Mouse (Mus musculus): ENCODE measurements around the gene Cacnb1. TPM values are rescaled to one million over a fixed set of nuclear protein-coding genes. Genes with fewer than 3 reads are reported as not detected.

Cacnb1 gene
- polyA plus RNA-seq, 1 experiment from 2014 or later, result 3.5 TPM

GRCm38 (mm10) chr11:98012831-98013230 is 10.0 kb downstream of the Cacnb1 start:
- Histone ChIP-seq H3K9ac (replicated peaks; ENCODE audit: low read depth) (no peak overlapping the region), H3K4me2 (replicated peaks; ENCODE audit: low read depth, low read length) (no peak overlapping the region), H3K4me3 (ENCODE audit: low read depth, low read length) (no peak overlapping the region), H3K36me3 (ENCODE audit: insufficient read depth, low read length) (no peaks in the 10 kb centered on the region), H3K27me3 (replicated peaks; ENCODE audit: insufficient read depth, low read length) (no peaks in the 10 kb centered on the region), H3K27ac (ENCODE audit: low read length) (no peak overlapping the region), H3K4me1 (ENCODE audit: insufficient read depth, low read depth, low read length) (no peaks in the 10 kb centered on the region), H3K9me3 (ENCODE audit: low read length) (no peaks in the 10 kb centered on the region)
- TF ChIP-seq CTCF (IDR thresholded peaks at IDR 0.05) (no peak), EP300 (IDR thresholded peaks at IDR 0.05) (no peak)
- DNase-seq (ENCODE audit: low spot score) (no peak), ATAC-seq (no peak)
- WGBS, result 74% methylated on average over 10 of the region's 10 CpGs

- Histone ChIP-seq H3K9me3 (ENCODE audit: low read length) (no peaks in the 10 kb centered on the region), H3K27ac (ENCODE audit: low read length) (no peak overlapping the region), H3K9ac (replicated peaks; ENCODE audit: low read depth) (no peak overlapping the region), H3K4me2 (replicated peaks; ENCODE audit: low read depth, low read length) (no peak overlapping the region), H3K27me3 (replicated peaks; ENCODE audit: insufficient read depth, low read length) (no peaks in the 10 kb centered on the region), H3K4me1 (ENCODE audit: insufficient read depth, low read depth, low read length) (no peaks in the 10 kb centered on the region), H3K4me3 (ENCODE audit: low read depth, low read length) (no peak overlapping the region), H3K36me3 (ENCODE audit: insufficient read depth, low read length) (no peaks in the 10 kb centered on the region)
- whole genome bisulfite sequencing, result 57% methylated on average over 6 of the region's 9 CpGs
- no peak for TF ChIP-seq EP300 (IDR thresholded peaks at IDR 0.05)
- TF ChIP-seq CTCF (IDR thresholded peaks at IDR 0.05), result no peak
- ATAC-seq (no peak), DNase-seq (ENCODE audit: low spot score) (no peak)
These were observed 11.1 kb downstream of the Cacnb1 start for GRCm38 (mm10) chr11:98011716-98012115.

DNA sequence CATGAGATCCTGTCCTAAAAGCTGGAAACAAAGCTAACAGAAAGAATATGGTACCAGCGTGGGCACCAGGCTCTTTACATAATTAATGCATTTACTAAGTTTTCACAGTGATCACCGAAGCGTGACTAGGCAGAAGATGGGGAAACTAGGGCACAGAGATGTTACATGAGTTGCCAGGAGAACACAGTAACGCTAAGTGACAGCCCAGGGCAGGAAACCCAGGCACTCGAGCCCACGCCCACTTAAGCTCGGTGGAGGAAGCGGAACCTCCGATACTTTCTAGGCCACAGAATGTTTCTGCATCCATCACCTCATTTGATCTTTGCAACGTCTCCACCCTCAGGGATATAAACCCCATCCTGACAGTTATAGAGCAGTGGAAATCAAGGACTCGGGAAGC is 14.7 kb downstream of the Cacnb1 start:
- Histone ChIP-seq H3K9ac (replicated peaks; ENCODE audit: low read depth) (no peak overlapping the region), H3K9me3 (ENCODE audit: low read length) (no peaks in the 10 kb centered on the region), H3K4me1 (ENCODE audit: insufficient read depth, low read depth, low read length) (no peaks in the 10 kb centered on the region), H3K36me3 (ENCODE audit: insufficient read depth, low read length) (no peaks in the 10 kb centered on the region), H3K27ac (ENCODE audit: low read length) (no peak overlapping the region), H3K4me3 (ENCODE audit: low read depth, low read length) (no peak overlapping the region), H3K27me3 (replicated peaks; ENCODE audit: insufficient read depth, low read length) (no peaks in the 10 kb centered on the region), H3K4me2 (replicated peaks; ENCODE audit: low read depth, low read length) (no peak overlapping the region)
- ATAC-seq, result no peak
- DNase-seq (ENCODE audit: low spot score), result no peak
- 72% methylated on average over 11 of the region's 11 CpGs for WGBS
- no peak for TF ChIP-seq EP300 (IDR thresholded peaks at IDR 0.05)
- TF ChIP-seq CTCF (IDR thresholded peaks at IDR 0.05), result no peak

DNA sequence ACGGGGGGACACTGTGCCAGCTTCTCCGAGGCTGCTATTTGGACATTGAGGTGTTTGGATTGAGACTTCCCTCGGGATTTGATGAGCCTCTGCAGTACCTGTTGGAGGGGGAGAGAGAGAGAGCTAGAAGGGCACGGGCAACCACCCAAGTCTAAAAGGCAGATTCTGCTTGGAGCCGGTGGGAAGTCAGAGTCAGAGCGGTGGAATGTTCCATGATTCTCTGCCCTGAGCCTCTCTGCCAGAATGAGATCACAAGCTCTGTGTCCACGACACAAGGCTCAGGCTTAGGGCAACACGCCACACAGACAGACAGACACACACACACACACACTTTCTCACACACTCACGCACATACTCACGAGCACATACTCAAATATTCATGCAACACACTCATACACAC is 17.1 kb downstream of the Cacnb1 start:
- no peaks in the 10 kb centered on the region for H3K4me1 ChIP-seq (ENCODE audit: insufficient read depth, low read depth, low read length)
- H3K4me2 ChIP-seq (replicated peaks; ENCODE audit: low read depth, low read length), result no peak overlapping the region
- H3K9me3 ChIP-seq (ENCODE audit: low read length), result no peaks in the 10 kb centered on the region
- no peaks in the 10 kb centered on the region for H3K27me3 ChIP-seq (replicated peaks; ENCODE audit: insufficient read depth, low read length)
- no peak overlapping the region for H3K27ac ChIP-seq (ENCODE audit: low read length)
- DNase-seq (ENCODE audit: low spot score) (peak; percentile 22), ATAC-seq (peak; percentile 11; the same call in 1 of the 2 replicates)
- no peak overlapping the region for H3K9ac ChIP-seq (replicated peaks; ENCODE audit: low read depth)
- 82% methylated on average over 10 of the region's 10 CpGs for WGBS
- no peaks in the 10 kb centered on the region for H3K36me3 ChIP-seq (ENCODE audit: insufficient read depth, low read length)
- no peak overlapping the region for H3K4me3 ChIP-seq (ENCODE audit: low read depth, low read length)
- no peak for TF ChIP-seq CTCF (IDR thresholded peaks at IDR 0.05)
- no peak for TF ChIP-seq EP300 (IDR thresholded peaks at IDR 0.05)

GRCm38 (mm10) chr11:98005076-98005475 is 17.8 kb downstream of the Cacnb1 start:
- Histone ChIP-seq H3K27ac (ENCODE audit: low read length) (no peak overlapping the region), H3K4me3 (ENCODE audit: low read depth, low read length) (no peak overlapping the region), H3K4me2 (replicated peaks; ENCODE audit: low read depth, low read length) (no peak overlapping the region), H3K9me3 (ENCODE audit: low read length) (no peaks in the 10 kb centered on the region), H3K9ac (replicated peaks; ENCODE audit: low read depth) (no peak overlapping the region), H3K4me1 (ENCODE audit: insufficient read depth, low read depth, low read length) (no peaks in the 10 kb centered on the region), H3K36me3 (ENCODE audit: insufficient read depth, low read length) (no peaks in the 10 kb centered on the region), H3K27me3 (replicated peaks; ENCODE audit: insufficient read depth, low read length) (no peaks in the 10 kb centered on the region)
- peak; percentile 67 for DNase-seq (ENCODE audit: low spot score)
- peak; percentile 60 for ATAC-seq
- 52% methylated on average over 13 of the region's 13 CpGs for WGBS
- TF ChIP-seq CTCF (IDR thresholded peaks at IDR 0.05) (no peak), EP300 (IDR thresholded peaks at IDR 0.05) (no peak)

DNA sequence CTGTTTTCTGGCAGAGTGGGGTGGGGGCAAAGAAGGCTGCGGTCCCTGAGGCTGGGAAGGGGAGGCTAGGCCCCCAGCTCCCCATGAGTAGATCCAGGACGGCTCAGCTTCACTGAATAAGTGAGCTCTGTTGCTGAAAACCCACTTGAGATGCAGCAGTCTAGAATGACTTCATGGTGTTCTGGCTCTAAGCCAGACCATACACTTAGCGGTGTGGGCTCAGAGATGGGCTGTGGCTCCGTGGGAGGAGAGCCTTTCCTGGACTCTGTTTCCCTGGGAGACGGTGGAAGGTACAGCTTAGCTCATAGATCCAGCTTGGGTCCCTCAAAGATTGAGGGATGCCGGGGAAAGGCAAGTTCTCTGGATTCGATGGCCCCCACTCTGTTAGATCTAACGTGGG is 18.7 kb downstream of the Cacnb1 start:
- no peak overlapping the region for H3K4me2 ChIP-seq (replicated peaks; ENCODE audit: low read depth, low read length)
- H3K36me3 ChIP-seq (ENCODE audit: insufficient read depth, low read length), result no peaks in the 10 kb centered on the region
- no peaks in the 10 kb centered on the region for H3K9me3 ChIP-seq (ENCODE audit: low read length)
- no peak overlapping the region for H3K9ac ChIP-seq (replicated peaks; ENCODE audit: low read depth)
- no peaks in the 10 kb centered on the region for H3K27me3 ChIP-seq (replicated peaks; ENCODE audit: insufficient read depth, low read length)
- no peak for TF ChIP-seq CTCF (IDR thresholded peaks at IDR 0.05)
- TF ChIP-seq EP300 (IDR thresholded peaks at IDR 0.05), result no peak
- 0 out of 2 replicates have a peak, but pooled peaks have one; percentile 11 for ATAC-seq
- H3K27ac ChIP-seq (ENCODE audit: low read length), result no peak overlapping the region
- WGBS, result 54% methylated on average over 8 of the region's 8 CpGs
- peak; percentile 53 for DNase-seq (ENCODE audit: low spot score)
- no peaks in the 10 kb centered on the region for H3K4me1 ChIP-seq (ENCODE audit: insufficient read depth, low read depth, low read length)
- no peak overlapping the region for H3K4me3 ChIP-seq (ENCODE audit: low read depth, low read length)

- peak overlapping the region; percentile 55 for H3K4me2 ChIP-seq (replicated peaks; ENCODE audit: low read depth, low read length)
- no peak overlapping the region; the same call in 1 of the 2 replicates for H3K4me3 ChIP-seq (ENCODE audit: low read depth, low read length)
- no peak overlapping the region for H3K27ac ChIP-seq (ENCODE audit: low read length)
- TF ChIP-seq CTCF (IDR thresholded peaks at IDR 0.05), result no peak
- TF ChIP-seq EP300 (IDR thresholded peaks at IDR 0.05), result no peak
- DNase-seq (ENCODE audit: low spot score) (peak; percentile 57), ATAC-seq (peak; percentile 57)
- no peaks in the 10 kb centered on the region for H3K9me3 ChIP-seq (ENCODE audit: low read length)
- H3K4me1 ChIP-seq (ENCODE audit: insufficient read depth, low read depth, low read length), result no peaks in the 10 kb centered on the region
- H3K27me3 ChIP-seq (replicated peaks; ENCODE audit: insufficient read depth, low read length), result no peaks in the 10 kb centered on the region
- H3K9ac ChIP-seq (replicated peaks; ENCODE audit: low read depth), result no peak overlapping the region
- no peaks in the 10 kb centered on the region for H3K36me3 ChIP-seq (ENCODE audit: insufficient read depth, low read length)
- 51% methylated on average over 17 of the region's 17 CpGs for WGBS
These were observed 19.6 kb downstream of the Cacnb1 start for GRCm38 (mm10) chr11:98003171-98003671.
